Mouse (Mus musculus) liver, embryonic 12.5 days (tissue): ENCODE data around the gene Bdh1. TPM values are rescaled to one million over a fixed set of nuclear protein-coding genes. Genes with fewer than 3 reads are reported as not detected.
"Not testable (repeated sequence)": the region's sequence is repeated elsewhere in the genome, so short reads cannot be mapped to it uniquely, and the experiment has no call there.

Experiments
- ATAC-seq: fragments of 200-750 bp; cut with Nextera tagmentation; 2 replicates; pipeline ENCODE4 v1.8.0; 2017; ENCODE audit warnings: moderate number of reproducible peaks, mild to moderate bottlenecking, moderate library complexity
- H3K27ac ChIP-seq: fragments of 300-500 bp; sonication (generic); 2 replicates; pipeline ENCODE4 v1.5.1; 2016; ENCODE audit warnings: mild to moderate bottlenecking
- H3K27me3 ChIP-seq: fragments of 300-500 bp; sonication (generic); replicated peaks from 2 replicates; pipeline ENCODE4 v1.6.1; 2016; ENCODE audit warnings: mild to moderate bottlenecking, moderate library complexity
- H3K36me3 ChIP-seq: fragments of 300-500 bp; sonication (generic); 2 replicates; pipeline ENCODE4 v1.6.1; 2016; ENCODE audit warnings: mild to moderate bottlenecking, moderate library complexity
- H3K4me1 ChIP-seq: fragments of 300-500 bp; sonication (generic); 2 replicates; pipeline ENCODE4 v1.6.1; 2016
- H3K4me2 ChIP-seq: fragments of 300-500 bp; sonication (generic); 2 replicates; pipeline ENCODE4 v1.6.1; 2016; ENCODE audit warnings: mild to moderate bottlenecking, moderate library complexity
- H3K4me3 ChIP-seq: fragments of 300-500 bp; sonication (generic); 2 replicates; pipeline ENCODE4 v1.5.1; 2016; ENCODE audit warnings: mild to moderate bottlenecking, moderate library complexity
- H3K9ac ChIP-seq: fragments of 300-500 bp; sonication (generic); 2 replicates; pipeline ENCODE4 v1.6.1; 2016; ENCODE audit warnings: mild to moderate bottlenecking, moderate library complexity
- H3K9me3 ChIP-seq: fragments of 300-500 bp; sonication (generic); replicated peaks from 2 replicates; pipeline ENCODE4 v1.6.1; 2016; ENCODE audit warnings: mild to moderate bottlenecking, moderate library complexity
- WGBS: fragments of 180-500 bp; shearing (Covaris S2); methylation state at CpG from one replicate; pipeline ENCODE4 v1.1.7; 2016; ENCODE audit not compliant: insufficient replicate concordance; 5-methylcytosine and 5-hydroxymethylcytosine counted together
- polyA plus RNA-seq: library from polyadenylated mRNA; unstranded; fragments of >200 nt; fragmentation: Nextera tagmentation; extraction: Ambion mirVana; gene quantifications from 2 replicates; pipeline ENCODE4 v1.2.1, GENCODE M21; 2016

Bdh1 gene
- polyA plus RNA-seq, 1 experiment from 2014 or later, result 45.8 TPM

- H3K4me3 ChIP-seq, result no peak overlapping the region
- no peak overlapping the region for H3K27ac ChIP-seq
- H3K36me3 ChIP-seq, result peaks cover 23% of the 10 kb centered on the region
- no peaks in the 10 kb centered on the region for H3K9me3 ChIP-seq
- peaks cover 21% of the 10 kb centered on the region for H3K4me1 ChIP-seq
- H3K4me2 ChIP-seq, result no peak overlapping the region
- 66% methylated on average over 4 of the region's 4 CpGs for WGBS
- no peak for ATAC-seq
- H3K9ac ChIP-seq, result no peak overlapping the region
- no peaks in the 10 kb centered on the region for H3K27me3 ChIP-seq
Measured at GRCm38 (mm10) chr16:31454013-31454412, 31.9 kb downstream of the Bdh1 start.

GRCm38 (mm10) chr16:31455276-31456045 lies 33.4 kb downstream of the Bdh1 start:
- 63% methylated on average over 21 of the region's 21 CpGs for WGBS
- H3K9ac ChIP-seq, result no peak overlapping the region
- H3K4me2 ChIP-seq, result no peak overlapping the region
- ATAC-seq, result no peak
- peaks cover 10% of the 10 kb centered on the region for H3K27me3 ChIP-seq
- H3K27ac ChIP-seq, result no peak overlapping the region
- no peaks in the 10 kb centered on the region for H3K9me3 ChIP-seq
- H3K36me3 ChIP-seq, result peaks cover 14% of the 10 kb centered on the region
- H3K4me3 ChIP-seq, result no peak overlapping the region
- H3K4me1 ChIP-seq, result peaks cover 35% of the 10 kb centered on the region

- peak overlapping the region; percentile 64 for H3K4me2 ChIP-seq
- H3K27me3 ChIP-seq, result peaks cover 29% of the 10 kb centered on the region
- H3K9ac ChIP-seq, result peak overlapping the region; percentile 47; the same call in 1 of the 2 replicates
- ATAC-seq, result 0 out of 2 replicates have a peak, but pooled peaks have one; percentile 40
- H3K9me3 ChIP-seq, result no peaks in the 10 kb centered on the region
- 4% methylated on average over 17 of the region's 17 CpGs for WGBS
- peak overlapping the region; percentile 49 for H3K4me3 ChIP-seq
- no peak overlapping the region for H3K27ac ChIP-seq
- H3K4me1 ChIP-seq, result peaks cover 39% of the 10 kb centered on the region
- peaks cover 14% of the 10 kb centered on the region for H3K36me3 ChIP-seq
Measured at GRCm38 (mm10) chr16:31458229-31458918, 36.3 kb downstream of the Bdh1 start.

GRCm38 (mm10) chr16:31459968-31460461 lies 37.9 kb downstream of the Bdh1 start:
- H3K4me2 ChIP-seq, result peak overlapping the region; percentile 31; the same call in 1 of the 2 replicates
- no peak for ATAC-seq
- H3K9me3 ChIP-seq, result no peaks in the 10 kb centered on the region
- H3K4me1 ChIP-seq, result peaks cover 40% of the 10 kb centered on the region
- H3K27me3 ChIP-seq, result peaks cover 29% of the 10 kb centered on the region
- peaks cover 9% of the 10 kb centered on the region for H3K36me3 ChIP-seq
- 32% methylated on average over 10 of the region's 10 CpGs for WGBS
- H3K4me3 ChIP-seq, result no peak overlapping the region
- no peak overlapping the region for H3K27ac ChIP-seq
- 0 out of 2 replicates have a peak overlapping the region, but pooled peaks have one; percentile 28 for H3K9ac ChIP-seq

- 46% methylated on average over 13 of the region's 13 CpGs for WGBS
- peaks cover 6% of the 10 kb centered on the region for H3K36me3 ChIP-seq
- H3K4me2 ChIP-seq, result no peak overlapping the region
- H3K27ac ChIP-seq, result no peak overlapping the region
- no peak overlapping the region for H3K4me3 ChIP-seq
- peaks cover 42% of the 10 kb centered on the region for H3K4me1 ChIP-seq
- no peak overlapping the region for H3K9ac ChIP-seq
- no peaks in the 10 kb centered on the region for H3K9me3 ChIP-seq
- H3K27me3 ChIP-seq, result peaks cover 29% of the 10 kb centered on the region
- ATAC-seq, result no peak
Measured at GRCm38 (mm10) chr16:31460506-31460905, 38.4 kb downstream of the Bdh1 start.

- peaks cover 6% of the 10 kb centered on the region for H3K36me3 ChIP-seq
- no peak overlapping the region for H3K9ac ChIP-seq
- 52% methylated on average over 5 of the region's 5 CpGs for WGBS
- H3K4me1 ChIP-seq, result peaks cover 44% of the 10 kb centered on the region
- peaks cover 29% of the 10 kb centered on the region for H3K27me3 ChIP-seq
- H3K27ac ChIP-seq, result no peak overlapping the region
- H3K4me3 ChIP-seq, result no peak overlapping the region
- H3K9me3 ChIP-seq, result no peaks in the 10 kb centered on the region
- ATAC-seq, result no peak
- no peak overlapping the region for H3K4me2 ChIP-seq
Measured at GRCm38 (mm10) chr16:31461046-31461445, 39.0 kb downstream of the Bdh1 start.

GRCm38 (mm10) chr16:31462113-31462687 lies 40.1 kb downstream of the Bdh1 start:
- no peak overlapping the region for H3K27ac ChIP-seq
- no peak overlapping the region for H3K4me3 ChIP-seq
- no peak for ATAC-seq
- no peaks in the 10 kb centered on the region for H3K36me3 ChIP-seq
- peaks cover 44% of the 10 kb centered on the region for H3K4me1 ChIP-seq
- peaks cover 29% of the 10 kb centered on the region for H3K27me3 ChIP-seq
- no peak overlapping the region for H3K9ac ChIP-seq
- WGBS, result 23% methylated on average over 12 of the region's 12 CpGs
- H3K4me2 ChIP-seq, result no peak overlapping the region
- H3K9me3 ChIP-seq, result no peaks in the 10 kb centered on the region

GRCm38 (mm10) chr16:31464953-31465352 lies 42.9 kb downstream of the Bdh1 start:
- Histone ChIP-seq H3K9ac (no peak overlapping the region), H3K4me3 (no peak overlapping the region), H3K9me3 (no peaks in the 10 kb centered on the region), H3K36me3 (no peaks in the 10 kb centered on the region), H3K4me1 (peaks cover 28% of the 10 kb centered on the region), H3K27me3 (peaks cover 25% of the 10 kb centered on the region), H3K27ac (no peak overlapping the region), H3K4me2 (no peak overlapping the region)
- peak; percentile 81 for ATAC-seq
- WGBS, result 46% methylated on average over 5 of the region's 5 CpGs

- no peak overlapping the region for H3K4me3 ChIP-seq
- no peak overlapping the region for H3K4me2 ChIP-seq
- H3K4me1 ChIP-seq, result peaks cover 25% of the 10 kb centered on the region
- WGBS, result 39% methylated on average over 4 of the region's 4 CpGs
- no peak overlapping the region for H3K9ac ChIP-seq
- peaks cover 18% of the 10 kb centered on the region for H3K27me3 ChIP-seq
- no peak overlapping the region for H3K27ac ChIP-seq
- no peaks in the 10 kb centered on the region for H3K36me3 ChIP-seq
- H3K9me3 ChIP-seq, result no peaks in the 10 kb centered on the region
- ATAC-seq, result 0 out of 2 replicates have a peak, but pooled peaks have one; percentile 18
Measured at GRCm38 (mm10) chr16:31465630-31466029, 43.5 kb downstream of the Bdh1 start.

- 64% methylated on average over 5 of the region's 5 CpGs for WGBS
- H3K4me3 ChIP-seq, result no peak overlapping the region
- no peak overlapping the region for H3K9ac ChIP-seq
Measured at GRCm38 (mm10) chr16:31466106-31466505, 44.0 kb downstream of the Bdh1 start.

GRCm38 (mm10) chr16:31470819-31471218 lies 48.7 kb downstream of the Bdh1 start:
- H3K36me3 ChIP-seq, ATAC-seq: not testable (repeated sequence)
- 55% methylated on average over 4 of the region's 4 CpGs for WGBS

More at GRCm38 (mm10) chr16:31466106-31466505, 44.0 kb downstream of the Bdh1 start:
- Histone ChIP-seq H3K9me3 (no peaks in the 10 kb centered on the region), H3K4me2 (no peak overlapping the region), H3K36me3 (no peaks in the 10 kb centered on the region), H3K27ac (no peak overlapping the region), H3K27me3 (peaks cover 13% of the 10 kb centered on the region), H3K4me1 (peaks cover 30% of the 10 kb centered on the region)
- ATAC-seq, result no peak

More at GRCm38 (mm10) chr16:31470819-31471218, 48.7 kb downstream of the Bdh1 start:
- not testable (repeated sequence) for H3K9ac ChIP-seq, H3K27me3 ChIP-seq, H3K4me3 ChIP-seq, H3K27ac ChIP-seq, H3K9me3 ChIP-seq, H3K4me2 ChIP-seq
- peaks cover 25% of the 10 kb centered on the region for H3K4me1 ChIP-seq
